Mouse (Mus musculus) stomach, embryonic 14.5 days (tissue): ENCODE data around the gene Tesc. TPM values are rescaled to one million over a fixed set of nuclear protein-coding genes. Genes with fewer than 3 reads are reported as not detected.
A peak's percentile ranks its signal among the peaks of the same experiment; 100 is the strongest.

ENCODE experiments used
- ATAC-seq: fragments of 200-750 bp; cut with Nextera tagmentation; 2 replicates; pipeline ENCODE4 v1.8.0; 2017; ENCODE audit warnings: low read depth, moderate TSS enrichment; ENCODE audit not compliant: insufficient number of reproducible peaks, insufficient read depth, low FRiP score
- H3K27ac ChIP-seq: fragments of 300-500 bp; sonication (generic); 2 replicates; pipeline ENCODE4 v1.5.1; 2014; ENCODE audit warnings: mild to moderate bottlenecking, low read length, moderate library complexity, mixed read lengths
- H3K27me3 ChIP-seq: fragments of 300-500 bp; sonication (generic); 2 replicates; pipeline ENCODE4 v1.6.1; 2014; ENCODE audit warnings: low read length, control low read depth, mixed read lengths; ENCODE audit not compliant: control insufficient read depth, insufficient read depth
- H3K36me3 ChIP-seq: fragments of 300-500 bp; sonication (generic); 2 replicates; pipeline ENCODE4 v1.6.1; 2014; ENCODE audit warnings: mild to moderate bottlenecking, control low read depth, low read length, moderate library complexity, mixed read lengths; ENCODE audit not compliant: control insufficient read depth, insufficient read depth
- H3K4me1 ChIP-seq: fragments of 300-500 bp; sonication (generic); 2 replicates; pipeline ENCODE4 v1.6.1; 2014; ENCODE audit warnings: low read length, control low read depth, mixed read lengths; ENCODE audit not compliant: control insufficient read depth, insufficient read depth
- H3K4me2 ChIP-seq: fragments of 300-500 bp; sonication (generic); replicated peaks from 2 replicates; pipeline ENCODE4 v1.6.1; 2014; ENCODE audit warnings: low read depth, low read length, control low read depth
- H3K4me3 ChIP-seq: fragments of 300-500 bp; sonication (generic); 2 replicates; pipeline ENCODE4 v1.5.1; 2014; ENCODE audit warnings: low read depth, low read length, control low read depth
- H3K9ac ChIP-seq: fragments of 300-500 bp; sonication (generic); replicated peaks from 2 replicates; pipeline ENCODE4 v1.6.1; 2014; ENCODE audit warnings: low read depth, mild to moderate bottlenecking, control low read depth, low read length, moderate library complexity, mixed read lengths
- H3K9me3 ChIP-seq: fragments of 300-500 bp; sonication (generic); 2 replicates; pipeline ENCODE4 v1.6.1; 2016; ENCODE audit warnings: low read depth, low read length, control low read depth; ENCODE audit not compliant: control insufficient read depth
- WGBS: fragments of 180-500 bp; shearing (Covaris S2); extraction: QIAGEN DNeasy Blood & Tissue Kit; methylation state at CpG from one replicate; pipeline ENCODE4 v1.1.7; 2014; 5-methylcytosine and 5-hydroxymethylcytosine counted together
- polyA plus RNA-seq: library from polyadenylated mRNA; unstranded; fragments of >200 nt; fragmentation: Nextera tagmentation; extraction: Ambion mirVana; gene quantifications from 2 replicates; pipeline ENCODE4 v1.2.1, GENCODE M21; 2014

The Tesc gene
- polyA plus RNA-seq, 1 experiment from 2014 or later = 15.1 TPM

DNA sequence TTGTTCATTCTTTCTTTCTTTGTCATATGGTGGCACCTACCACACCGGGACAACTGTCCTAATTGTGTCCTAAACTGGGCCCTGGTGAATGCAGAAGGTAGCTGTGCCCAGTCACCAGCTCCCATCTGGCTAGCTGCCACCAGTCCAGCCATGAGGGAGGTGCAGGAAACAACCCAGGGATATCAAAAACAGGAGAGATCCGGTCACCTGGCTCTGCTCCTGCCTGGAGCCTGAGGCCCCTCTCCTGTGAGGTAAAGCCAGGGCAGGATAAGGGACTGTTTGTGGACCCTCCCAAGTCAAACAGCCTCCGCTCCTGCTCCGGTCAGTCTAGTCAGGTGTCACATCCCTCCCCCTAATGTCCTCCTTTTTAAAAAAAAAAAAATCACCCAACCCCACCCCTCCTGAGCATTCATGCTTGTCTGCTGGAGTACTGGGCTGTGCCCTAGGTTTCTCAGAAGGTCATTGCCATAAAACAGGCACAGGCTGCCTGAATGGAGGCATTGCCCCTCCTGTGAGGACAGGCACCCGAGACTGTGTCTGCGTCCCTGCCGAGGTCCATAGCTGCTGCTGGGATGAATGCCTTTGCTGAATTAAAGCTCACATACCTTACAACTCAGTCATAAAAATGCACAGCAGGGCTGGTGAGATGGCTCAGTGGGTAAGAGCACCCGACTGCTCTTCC, 24.6 kb downstream of the Tesc start:
- Histone ChIP-seq H3K4me2 (no peak overlapping the region), H3K9ac (no peak overlapping the region), H3K4me1 (no peaks in the 10 kb centered on the region), H3K4me3 (no peak overlapping the region), H3K27ac (no peak overlapping the region), H3K9me3 (no peaks in the 10 kb centered on the region), H3K27me3 (no peaks in the 10 kb centered on the region), H3K36me3 (no peaks in the 10 kb centered on the region)
- peak; percentile 88 for ATAC-seq
- WGBS = 65% methylated on average over 8 of the region's 8 CpGs

DNA sequence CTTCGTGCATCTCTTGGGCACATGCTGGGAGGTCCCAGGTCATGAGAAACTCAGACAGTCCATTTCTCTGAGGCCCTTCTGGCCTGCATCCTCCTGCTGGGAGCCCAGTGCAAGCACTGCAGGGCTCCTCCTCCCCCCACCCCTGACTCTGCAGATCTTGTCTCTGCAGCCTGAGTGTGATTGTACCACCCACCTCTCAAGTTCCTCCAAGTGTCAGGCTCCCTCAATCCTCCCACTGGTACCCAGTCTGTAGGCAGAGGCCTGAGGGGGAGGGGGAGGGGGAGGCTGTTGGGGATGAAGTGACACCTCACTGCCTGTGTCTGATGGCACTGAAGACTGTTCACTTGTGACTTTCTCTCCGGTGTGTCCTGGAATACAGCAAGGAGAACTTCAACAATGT, 25.7 kb downstream of the Tesc start:
- Histone ChIP-seq H3K9ac (no peak overlapping the region), H3K9me3 (no peaks in the 10 kb centered on the region), H3K27me3 (no peaks in the 10 kb centered on the region), H3K27ac (no peak overlapping the region), H3K36me3 (no peaks in the 10 kb centered on the region), H3K4me3 (no peak overlapping the region), H3K4me2 (no peak overlapping the region), H3K4me1 (no peaks in the 10 kb centered on the region)
- no peak for ATAC-seq
- WGBS = 95% methylated on average over 2 of the region's 2 CpGs

DNA sequence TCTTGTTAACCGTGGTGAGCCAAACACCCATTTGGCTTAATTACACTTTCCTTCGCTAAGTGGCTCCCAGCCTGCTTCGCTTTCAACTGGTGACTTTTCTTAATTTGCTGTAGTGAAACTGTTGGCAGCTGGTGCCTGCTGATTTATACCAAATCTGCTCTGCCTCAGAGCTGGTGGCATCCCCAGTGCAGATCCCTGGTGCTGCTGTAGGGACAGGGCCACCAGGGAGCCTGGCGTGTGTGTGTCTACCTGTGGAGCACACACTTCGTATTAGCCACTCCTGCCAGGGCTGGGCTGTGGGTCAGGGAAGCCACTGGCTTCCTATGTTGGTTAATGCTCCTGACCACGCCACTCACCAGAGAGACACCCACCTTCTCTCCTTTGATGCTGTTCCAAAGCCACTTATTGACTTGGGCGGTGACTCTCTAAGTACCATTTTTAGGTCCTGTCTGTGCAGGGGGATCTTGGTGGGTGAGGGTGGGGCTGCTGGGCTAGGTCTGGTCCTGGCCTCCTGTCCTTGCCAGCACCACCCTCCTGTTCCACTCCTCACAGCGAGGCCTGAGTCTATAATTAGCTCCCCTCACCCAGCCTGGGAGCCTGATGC, 30.1 kb downstream of the Tesc start:
- Histone ChIP-seq H3K9ac (no peak overlapping the region), H3K36me3 (no peaks in the 10 kb centered on the region), H3K9me3 (no peaks in the 10 kb centered on the region), H3K4me3 (no peak overlapping the region), H3K27me3 (no peaks in the 10 kb centered on the region), H3K4me1 (no peaks in the 10 kb centered on the region), H3K27ac (no peak overlapping the region), H3K4me2 (no peak overlapping the region)
- WGBS = 50% methylated on average over 8 of the region's 8 CpGs
- no peak for ATAC-seq

DNA sequence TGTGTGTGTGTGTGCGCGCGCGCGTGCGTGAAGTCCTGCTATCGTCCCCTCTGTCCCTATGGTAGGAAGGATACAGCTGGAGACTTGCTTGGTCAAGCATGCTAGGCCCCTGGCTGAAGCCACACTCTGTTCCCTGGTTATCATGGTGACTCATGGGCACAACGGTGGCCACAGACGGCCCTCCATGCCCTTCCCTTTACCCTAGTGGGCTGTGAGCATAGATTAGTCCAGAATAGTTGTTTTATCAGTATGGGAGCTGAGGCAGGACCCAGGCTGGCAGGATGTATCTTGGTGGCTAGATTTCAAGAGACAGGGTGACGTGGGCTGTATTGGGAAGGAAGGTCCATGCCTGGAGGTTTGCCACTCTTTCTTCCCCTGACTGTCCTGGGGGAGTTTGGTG, 31.3 kb downstream of the Tesc start:
- no peaks in the 10 kb centered on the region for H3K27me3 ChIP-seq
- H3K4me1 ChIP-seq = peaks cover 5% of the 10 kb centered on the region; the same call in 1 of the 2 replicates
- WGBS = 86% methylated on average over 10 of the region's 10 CpGs
- H3K27ac ChIP-seq = no peak overlapping the region
- H3K4me3 ChIP-seq = no peak overlapping the region
- no peaks in the 10 kb centered on the region for H3K36me3 ChIP-seq
- ATAC-seq = no peak
- no peak overlapping the region for H3K9ac ChIP-seq
- no peak overlapping the region for H3K4me2 ChIP-seq
- no peaks in the 10 kb centered on the region for H3K9me3 ChIP-seq

DNA sequence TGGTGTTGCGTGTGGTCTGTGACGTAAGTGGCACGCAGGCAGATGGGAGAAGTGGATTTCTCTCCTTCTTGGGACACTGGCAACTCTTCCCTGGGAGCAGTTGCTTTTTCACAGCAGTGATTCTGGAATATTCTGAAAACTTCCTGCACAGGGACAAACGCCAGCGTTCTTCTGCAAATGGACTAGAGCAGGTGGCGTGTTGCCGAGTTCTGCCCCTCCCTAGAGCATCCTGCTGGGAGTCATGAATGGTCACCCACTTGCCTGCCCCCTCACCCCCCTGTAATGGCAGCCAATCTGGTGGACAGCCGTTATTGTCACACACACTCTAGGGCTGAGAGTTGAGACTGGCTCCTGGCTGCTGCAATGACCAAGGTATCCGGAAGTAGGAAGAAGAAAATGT, 32.1 kb downstream of the Tesc start:
- ATAC-seq = no peak
- Histone ChIP-seq H3K27ac (no peak overlapping the region), H3K4me2 (no peak overlapping the region), H3K4me1 (peaks cover 5% of the 10 kb centered on the region; the same call in 1 of the 2 replicates), H3K4me3 (no peak overlapping the region), H3K9ac (no peak overlapping the region), H3K9me3 (no peaks in the 10 kb centered on the region), H3K36me3 (no peaks in the 10 kb centered on the region), H3K27me3 (no peaks in the 10 kb centered on the region)
- WGBS = 89% methylated on average over 9 of the region's 9 CpGs

DNA sequence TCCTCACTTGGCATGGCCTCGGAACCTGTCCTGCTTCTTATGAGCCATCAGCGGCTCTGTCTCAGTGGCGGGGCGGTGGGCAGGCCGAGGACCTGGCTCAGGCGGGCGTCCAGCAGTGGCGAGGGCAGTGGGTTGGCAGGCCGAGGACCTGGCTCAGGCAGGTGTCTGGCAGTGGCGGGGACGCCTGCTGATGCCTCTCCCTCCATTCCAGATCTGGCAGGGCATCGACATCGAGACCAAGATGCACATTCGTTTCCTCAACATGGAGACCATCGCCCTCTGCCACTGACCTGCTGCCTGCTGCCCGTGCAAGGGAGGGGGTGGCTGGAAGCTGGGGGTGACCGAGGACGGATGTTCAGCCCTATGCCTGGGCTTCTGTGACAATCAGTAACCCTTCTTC, 33.8 kb downstream of the Tesc start:
- 95% methylated on average over 18 of the region's 18 CpGs for WGBS
- ATAC-seq = no peak
- H3K4me2 ChIP-seq = no peak overlapping the region
- H3K4me1 ChIP-seq = peaks cover 5% of the 10 kb centered on the region; the same call in 1 of the 2 replicates
- no peaks in the 10 kb centered on the region for H3K9me3 ChIP-seq
- peaks cover 9% of the 10 kb centered on the region; the same call in 1 of the 2 replicates for H3K36me3 ChIP-seq
- no peak overlapping the region for H3K4me3 ChIP-seq
- no peak overlapping the region for H3K9ac ChIP-seq
- H3K27ac ChIP-seq = no peak overlapping the region
- no peaks in the 10 kb centered on the region for H3K27me3 ChIP-seq

DNA sequence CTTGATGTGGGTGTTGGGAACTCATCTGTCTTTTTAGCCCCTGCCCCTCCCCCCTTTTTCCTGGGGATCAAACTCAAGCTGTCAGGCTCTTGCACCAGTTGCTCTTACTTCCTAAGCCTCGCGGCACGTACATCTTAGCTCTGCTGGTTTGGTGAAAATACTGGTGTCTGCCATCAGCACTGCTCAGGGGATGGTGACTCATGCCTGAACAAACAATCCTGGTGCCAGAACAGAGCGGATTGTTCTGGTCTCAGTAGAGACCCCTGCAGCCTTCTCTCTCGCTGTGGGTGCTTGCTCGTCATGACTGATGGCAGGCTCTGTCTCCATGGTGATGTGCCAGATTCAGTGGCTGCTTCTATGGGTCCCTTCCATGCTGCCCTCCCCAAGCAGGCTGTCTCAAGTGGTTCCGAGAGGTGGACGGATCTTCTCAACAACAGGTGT, 35.7 kb downstream of the Tesc start:
- no peak overlapping the region for H3K9ac ChIP-seq
- no peaks in the 10 kb centered on the region for H3K9me3 ChIP-seq
- 62% methylated on average over 8 of the region's 8 CpGs for WGBS
- H3K4me1 ChIP-seq = peaks cover 5% of the 10 kb centered on the region; the same call in 1 of the 2 replicates
- ATAC-seq = no peak
- H3K27ac ChIP-seq = no peak overlapping the region
- H3K36me3 ChIP-seq = peaks cover 18% of the 10 kb centered on the region; the same call in 1 of the 2 replicates
- no peaks in the 10 kb centered on the region for H3K27me3 ChIP-seq
- no peak overlapping the region for H3K4me2 ChIP-seq
- no peak overlapping the region for H3K4me3 ChIP-seq

DNA sequence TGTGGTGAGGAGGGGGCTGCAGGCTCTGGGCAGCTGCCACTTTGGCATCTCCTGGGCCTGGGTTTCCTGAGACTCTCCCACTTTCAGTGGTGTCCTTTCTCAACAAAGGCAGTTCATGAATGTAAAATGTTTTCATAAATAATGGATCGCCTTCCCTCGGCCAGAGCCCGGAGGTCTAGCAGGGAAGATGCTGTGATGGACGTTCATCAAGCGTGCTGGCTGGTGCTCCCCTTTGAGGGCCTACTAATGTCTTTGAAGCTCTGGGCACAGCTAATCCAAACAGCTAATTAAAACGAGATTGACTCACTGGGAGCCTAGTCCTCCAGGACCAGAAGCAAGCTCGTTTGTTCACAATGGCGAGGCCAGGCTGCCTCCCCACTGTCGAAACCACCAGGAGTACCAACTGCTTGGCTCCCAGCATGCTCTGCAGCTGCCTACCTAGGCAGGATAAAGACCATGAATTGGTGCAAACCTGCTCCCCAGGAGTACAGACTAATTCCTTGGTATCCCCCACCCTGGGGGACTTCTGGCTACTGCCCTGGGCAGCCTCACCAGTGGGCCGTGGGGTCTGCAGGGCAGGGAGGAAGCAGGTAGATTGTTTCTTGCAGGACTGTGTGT, 36.9 kb downstream of the Tesc start:
- 62% methylated on average over 10 of the region's 10 CpGs for WGBS
- peaks cover 25% of the 10 kb centered on the region; the same call in 1 of the 2 replicates for H3K36me3 ChIP-seq

More for the DNA sequence above, 36.9 kb downstream of the Tesc start:
- H3K4me2 ChIP-seq = no peak overlapping the region
- peaks cover 5% of the 10 kb centered on the region; the same call in 1 of the 2 replicates for H3K4me1 ChIP-seq
- no peak overlapping the region for H3K27ac ChIP-seq
- no peak for ATAC-seq
- no peaks in the 10 kb centered on the region for H3K27me3 ChIP-seq
- H3K4me3 ChIP-seq = no peak overlapping the region
- no peaks in the 10 kb centered on the region for H3K9me3 ChIP-seq
- H3K9ac ChIP-seq = no peak overlapping the region
